Mouse (Mus musculus): ENCODE measurements around the gene Gm12888. TPM values are rescaled to one million over a fixed set of nuclear protein-coding genes. Genes with fewer than 3 reads are reported as not detected.
"Not testable (repeated sequence)": the region's sequence is repeated elsewhere in the genome, so short reads cannot be mapped to it uniquely, and the experiment has no call there.

Gene Gm12888
- total RNA-seq (2014; fragmentation: Nextera tagmentation) (not detected in 2 replicates), total RNA-seq (2017) (0.29 TPM in 1 of 2 replicates, not detected in the other), polyA plus RNA-seq (2012) (not detected in 2 replicates)

- not testable (repeated sequence) for H3K4me1 ChIP-seq (ENCODE audit: insufficient read depth, low read depth, low read length); ATAC-seq (ENCODE audit: extremely low read depth, insufficient number of reproducible peaks, low FRiP score, poor library complexity, severe bottlenecking); H3K9me3 ChIP-seq (replicated peaks); DNase-seq (ENCODE audit: low spot score); H3K27me3 ChIP-seq (ENCODE audit: insufficient read depth, low read length); H3K4me3 ChIP-seq (ENCODE audit: low read depth, low read length); H3K36me3 ChIP-seq (replicated peaks)
Observed at GRCm38 (mm10) chr4:121324817-121325216, at the start of gene Gm12888. Gm12888 (minus strand) TSS chr4:121324917.

Other genes with a start within 250 kb of the Gm12888 start
- gene Zmpste24, start 226.7 kb downstream of the Gm12888 start, total RNA-seq (2014; fragmentation: Nextera tagmentation) = 71.8 and 83.9 TPM in 2 replicates
- 50.5 and 58.2 TPM in 2 replicates for gene Zmpste24, start 226.7 kb downstream of the Gm12888 start, total RNA-seq (2017)
- 3.4 and 4.4 TPM in 2 replicates for gene Zmpste24, start 226.7 kb downstream of the Gm12888 start, polyA plus RNA-seq (2012)
- gene Tmco2, start 215.7 kb downstream of the Gm12888 start, total RNA-seq (2014; fragmentation: Nextera tagmentation) = not detected in 2 replicates
- gene Tmco2, start 215.7 kb downstream of the Gm12888 start, total RNA-seq (2017) = 0.33 TPM in 1 of 2 replicates, not detected in the other
- not detected in 2 replicates for gene Tmco2, start 215.7 kb downstream of the Gm12888 start, polyA plus RNA-seq (2012)
- 90.8 and 94.9 TPM in 2 replicates for gene Rlf, start 109.8 kb downstream of the Gm12888 start, total RNA-seq (2014; fragmentation: Nextera tagmentation)
- 63.5 and 70.8 TPM in 2 replicates for gene Rlf, start 109.8 kb downstream of the Gm12888 start, total RNA-seq (2017)
- gene Rlf, start 109.8 kb downstream of the Gm12888 start, polyA plus RNA-seq (2012) = 3.3 and 4.0 TPM in 2 replicates
- not detected in 2 replicates for gene Gm12886, start 98.2 kb upstream of the Gm12888 start, total RNA-seq (2014; fragmentation: Nextera tagmentation)
- gene Gm12886, start 98.2 kb upstream of the Gm12888 start, total RNA-seq (2017) = 0.16 TPM in 1 of 2 replicates, not detected in the other
- not detected in 2 replicates for gene Gm12886, start 98.2 kb upstream of the Gm12888 start, polyA plus RNA-seq (2012)